Mouse (Mus musculus) midbrain, embryonic 14.5 days (tissue): ENCODE data around the gene Dhtkd1. TPM values are rescaled to one million over a fixed set of nuclear protein-coding genes. Genes with fewer than 3 reads are reported as not detected.

Experiments
- ATAC-seq: fragments of 200-750 bp; cut with Nextera tagmentation; 2 replicates; pipeline ENCODE4 v1.8.0; 2017; ENCODE audit warnings: moderate number of reproducible peaks, moderate library complexity; ENCODE audit not compliant: low FRiP score, low TSS enrichment
- DNase-seq: peaks from one replicate; pipeline ENCODE4 v3.0.0-alpha.2; 2015
- H3K27ac ChIP-seq: fragments of 300-500 bp; sonication (generic); replicated peaks from 2 replicates; pipeline ENCODE4 v1.5.1; 2014; ENCODE audit warnings: mild to moderate bottlenecking, low read depth, low read length, moderate library complexity
- H3K27me3 ChIP-seq: fragments of 300-500 bp; sonication (generic); 2 replicates; pipeline ENCODE4 v1.6.1; 2014; ENCODE audit warnings: low read length, control low read depth, mixed read lengths; ENCODE audit not compliant: control insufficient read depth, insufficient read depth
- H3K36me3 ChIP-seq: fragments of 300-500 bp; sonication (generic); 2 replicates; pipeline ENCODE4 v1.6.1; 2014; ENCODE audit warnings: low read length, control low read depth; ENCODE audit not compliant: control insufficient read depth, insufficient read depth
- H3K4me1 ChIP-seq: fragments of 300-500 bp; sonication (generic); 2 replicates; pipeline ENCODE4 v1.6.1; 2014; ENCODE audit warnings: mild to moderate bottlenecking, antibody characterized with exemption, low read length, control low read depth; ENCODE audit not compliant: control insufficient read depth, insufficient read depth
- H3K4me2 ChIP-seq: fragments of 300-500 bp; sonication (generic); 2 replicates; pipeline ENCODE4 v1.6.1; 2014; ENCODE audit warnings: mild to moderate bottlenecking, low read length, moderate library complexity
- H3K4me3 ChIP-seq: fragments of 300-500 bp; sonication (generic); replicated peaks from 2 replicates; pipeline ENCODE4 v1.5.1; 2014; ENCODE audit warnings: low read depth, low read length
- H3K9ac ChIP-seq: fragments of 300-500 bp; sonication (generic); replicated peaks from 2 replicates; pipeline ENCODE4 v1.6.1; 2014; ENCODE audit warnings: mild to moderate bottlenecking, low read length, moderate library complexity
- H3K9me3 ChIP-seq: fragments of 300-500 bp; sonication (generic); 2 replicates; pipeline ENCODE4 v1.6.1; 2016; ENCODE audit warnings: low read length, control low read depth, mixed read lengths; ENCODE audit not compliant: control insufficient read depth
- WGBS: fragments of 180-500 bp; shearing (Covaris S2); extraction: QIAGEN DNeasy Blood & Tissue Kit; methylation state at CpG from one replicate; pipeline ENCODE4 v1.1.7; 2014; 5-methylcytosine and 5-hydroxymethylcytosine counted together
- polyA plus RNA-seq: library from polyadenylated mRNA; unstranded; fragments of >200 nt; fragmentation: Nextera tagmentation; extraction: Ambion mirVana; gene quantifications from 2 replicates; pipeline ENCODE4 v1.2.1, GENCODE M21; 2014

Dhtkd1 gene
- polyA plus RNA-seq, 1 experiment from 2014 or later = 5.7 TPM

DNA sequence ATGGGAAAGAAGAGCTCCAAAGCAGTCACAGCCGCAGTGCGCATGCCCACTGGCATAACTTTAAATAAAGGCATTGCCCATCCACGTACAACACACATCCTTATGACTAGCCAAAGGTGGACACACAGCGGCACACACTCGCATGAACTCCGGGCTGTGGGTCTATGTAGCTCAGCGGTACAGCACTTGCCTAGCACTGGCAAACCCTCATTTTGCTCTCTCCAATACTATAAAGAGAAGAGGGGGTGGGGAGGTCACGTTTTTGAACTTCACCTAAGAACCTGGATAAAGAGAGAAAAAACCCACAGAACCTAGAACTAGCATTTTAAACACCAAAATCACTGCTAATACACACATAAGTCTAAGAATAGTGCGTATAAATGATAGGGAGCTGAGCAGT lies 1.7 kb downstream of the Dhtkd1 start:
- Histone ChIP-seq H3K4me2 (no peak overlapping the region), H3K9me3 (no peaks in the 10 kb centered on the region), H3K27me3 (no peaks in the 10 kb centered on the region), H3K9ac (no peak overlapping the region), H3K36me3 (no peaks in the 10 kb centered on the region), H3K27ac (no peak overlapping the region), H3K4me1 (no peaks in the 10 kb centered on the region), H3K4me3 (no peak overlapping the region)
- 95% methylated on average over 9 of the region's 9 CpGs for WGBS
- no peak for DNase-seq
- ATAC-seq = no peak

DNA sequence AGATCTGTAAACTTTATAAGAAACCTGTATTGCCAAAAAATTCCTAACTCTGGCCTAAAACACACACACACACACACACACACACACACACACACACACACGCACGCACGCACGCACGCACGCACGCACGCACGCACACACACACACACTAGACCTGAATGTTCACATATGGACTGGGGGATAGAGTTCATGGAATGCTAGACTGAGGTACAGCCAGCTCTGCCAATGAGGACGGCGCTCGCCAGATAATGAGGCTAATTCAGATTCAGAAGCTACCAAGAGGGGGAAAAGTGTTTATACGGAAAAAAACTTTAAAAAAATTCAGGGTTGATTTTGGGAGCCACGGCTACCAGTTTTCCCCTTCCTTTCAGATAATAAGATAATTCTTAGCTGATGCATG lies 2.7 kb downstream of the Dhtkd1 start:
- Histone ChIP-seq H3K4me1 (no peaks in the 10 kb centered on the region), H3K27me3 (no peaks in the 10 kb centered on the region), H3K4me2 (no peak overlapping the region), H3K36me3 (no peaks in the 10 kb centered on the region), H3K9me3 (no peaks in the 10 kb centered on the region), H3K27ac (no peak overlapping the region), H3K4me3 (no peak overlapping the region), H3K9ac (no peak overlapping the region)
- DNase-seq (no peak), ATAC-seq (no peak)
- WGBS = 88% methylated on average over 14 of the region's 14 CpGs

- Histone ChIP-seq H3K27ac (no peak overlapping the region), H3K4me1 (no peaks in the 10 kb centered on the region), H3K4me3 (no peak overlapping the region), H3K4me2 (no peak overlapping the region), H3K9ac (no peak overlapping the region), H3K27me3 (no peaks in the 10 kb centered on the region), H3K36me3 (no peaks in the 10 kb centered on the region), H3K9me3 (no peaks in the 10 kb centered on the region)
- WGBS = 95% methylated on average over 3 of the region's 3 CpGs
- no peak for ATAC-seq
- no peak for DNase-seq
These were observed 3.3 kb downstream of the Dhtkd1 start for GRCm38 (mm10) chr2:5939319-5939718.

- H3K4me3 ChIP-seq = no peak overlapping the region
- 95% methylated on average over 4 of the region's 4 CpGs for WGBS
- H3K9ac ChIP-seq = no peak overlapping the region
- no peak overlapping the region for H3K27ac ChIP-seq
- no peaks in the 10 kb centered on the region for H3K36me3 ChIP-seq
- ATAC-seq = no peak
- no peaks in the 10 kb centered on the region for H3K4me1 ChIP-seq
- DNase-seq = no peak
- H3K9me3 ChIP-seq = no peaks in the 10 kb centered on the region
- H3K4me2 ChIP-seq = no peak overlapping the region
- H3K27me3 ChIP-seq = no peaks in the 10 kb centered on the region
These were observed 6.0 kb downstream of the Dhtkd1 start for GRCm38 (mm10) chr2:5936550-5936949.

DNA sequence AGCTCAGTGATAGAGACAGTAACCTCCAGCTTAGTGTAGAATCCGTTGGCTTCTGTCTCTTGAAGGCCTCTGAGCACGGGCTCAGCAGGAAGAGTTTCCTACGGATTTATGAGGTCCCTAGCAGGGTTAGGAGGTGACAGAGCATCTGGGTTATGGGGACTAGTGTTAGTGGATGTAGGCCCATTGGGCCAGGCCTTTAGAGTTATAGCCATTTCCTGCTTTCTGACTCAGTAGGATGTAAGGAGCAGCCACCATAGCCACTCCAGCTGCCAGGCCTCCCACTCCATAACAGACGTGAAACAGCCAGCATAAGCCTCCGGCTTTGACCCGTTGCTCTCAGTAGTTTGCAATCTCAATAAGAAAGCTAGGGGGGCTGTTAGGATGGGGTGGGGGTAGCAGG lies 6.5 kb downstream of the Dhtkd1 start:
- H3K27ac ChIP-seq = no peak overlapping the region
- H3K9ac ChIP-seq = no peak overlapping the region
- no peak overlapping the region for H3K4me2 ChIP-seq
- no peaks in the 10 kb centered on the region for H3K36me3 ChIP-seq
- no peaks in the 10 kb centered on the region for H3K9me3 ChIP-seq
- no peaks in the 10 kb centered on the region for H3K4me1 ChIP-seq
- no peaks in the 10 kb centered on the region for H3K27me3 ChIP-seq
- DNase-seq = no peak
- no peak for ATAC-seq
- no peak overlapping the region for H3K4me3 ChIP-seq
- 78% methylated on average over 6 of the region's 6 CpGs for WGBS

GRCm38 (mm10) chr2:5934936-5935335 lies 7.7 kb downstream of the Dhtkd1 start:
- Histone ChIP-seq H3K27me3 (no peaks in the 10 kb centered on the region), H3K9ac (no peak overlapping the region), H3K36me3 (peaks cover 5% of the 10 kb centered on the region), H3K27ac (no peak overlapping the region), H3K9me3 (no peaks in the 10 kb centered on the region), H3K4me2 (no peak overlapping the region), H3K4me3 (no peak overlapping the region), H3K4me1 (no peaks in the 10 kb centered on the region)
- no peak for DNase-seq
- no peak for ATAC-seq
- WGBS = 94% methylated on average over 3 of the region's 3 CpGs

DNA sequence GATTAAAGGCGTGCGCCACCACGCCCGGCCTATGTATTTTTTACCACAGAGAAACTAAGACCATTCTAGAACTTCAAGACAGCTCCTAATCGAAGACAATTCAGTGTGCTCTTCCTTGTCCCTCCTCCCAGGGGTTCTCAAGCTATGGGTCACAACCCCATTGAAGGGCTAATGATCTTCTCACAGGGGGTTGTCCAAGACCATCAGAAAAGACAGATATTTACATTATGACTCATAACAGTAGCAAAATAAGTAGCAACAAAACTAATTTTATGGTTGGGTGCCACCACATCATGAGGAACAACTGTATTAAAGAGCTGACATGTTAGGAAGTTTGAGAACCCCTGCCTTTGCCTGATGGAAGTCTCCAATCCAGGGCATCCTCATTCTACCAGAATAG lies 10.7 kb downstream of the Dhtkd1 start:
- no peak overlapping the region for H3K27ac ChIP-seq
- no peak for ATAC-seq
- no peak overlapping the region for H3K9ac ChIP-seq
- H3K36me3 ChIP-seq = peaks cover 8% of the 10 kb centered on the region
- H3K4me3 ChIP-seq = no peak overlapping the region
- WGBS = 92% methylated on average over 5 of the region's 5 CpGs
- H3K9me3 ChIP-seq = no peaks in the 10 kb centered on the region
- H3K4me1 ChIP-seq = no peaks in the 10 kb centered on the region
- no peak for DNase-seq
- no peaks in the 10 kb centered on the region for H3K27me3 ChIP-seq
- no peak overlapping the region for H3K4me2 ChIP-seq

DNA sequence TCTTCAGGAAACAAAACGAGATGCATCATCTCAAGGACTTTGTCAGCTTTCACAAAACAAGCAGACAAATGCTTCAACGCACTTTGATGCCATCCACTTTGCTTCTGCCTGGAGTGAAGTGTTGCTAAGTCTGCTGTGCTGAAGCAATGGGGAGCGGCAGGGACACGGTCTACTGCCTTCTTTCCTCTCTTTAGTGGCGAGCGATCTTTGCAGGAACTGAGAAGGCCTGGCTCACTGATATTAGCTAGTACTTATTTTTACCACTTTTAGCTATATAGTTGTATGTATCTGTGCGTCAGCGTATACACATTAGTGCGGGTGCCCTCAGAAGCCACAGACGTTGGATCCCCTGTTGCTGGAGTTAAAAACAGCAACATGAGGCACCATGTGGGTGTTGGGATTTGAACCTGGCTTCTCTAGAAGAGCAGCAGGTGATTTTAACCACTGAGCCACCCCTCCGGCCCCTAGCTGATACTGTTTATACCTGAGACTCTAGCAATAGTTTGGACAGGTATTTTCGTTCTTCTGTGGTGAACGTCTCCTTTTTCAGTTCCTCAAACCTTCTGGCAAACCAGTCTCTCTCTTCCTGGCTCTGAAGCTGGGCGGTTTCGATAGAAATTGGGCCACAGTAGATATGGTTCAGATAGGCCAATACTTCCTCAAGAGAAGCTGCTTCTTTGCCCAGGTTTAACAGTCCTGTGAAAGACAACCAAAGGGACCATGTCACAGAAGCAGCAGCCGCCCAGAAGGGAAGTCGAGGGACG lies 12.1 kb downstream of the Dhtkd1 start:
- no peak for ATAC-seq
- Histone ChIP-seq H3K36me3 (peaks cover 8% of the 10 kb centered on the region), H3K4me3 (no peak overlapping the region), H3K27me3 (no peaks in the 10 kb centered on the region), H3K9me3 (no peaks in the 10 kb centered on the region), H3K4me1 (no peaks in the 10 kb centered on the region), H3K4me2 (no peak overlapping the region), H3K27ac (no peak overlapping the region), H3K9ac (no peak overlapping the region)
- DNase-seq = no peak
- WGBS = 87% methylated on average over 18 of the region's 18 CpGs

DNA sequence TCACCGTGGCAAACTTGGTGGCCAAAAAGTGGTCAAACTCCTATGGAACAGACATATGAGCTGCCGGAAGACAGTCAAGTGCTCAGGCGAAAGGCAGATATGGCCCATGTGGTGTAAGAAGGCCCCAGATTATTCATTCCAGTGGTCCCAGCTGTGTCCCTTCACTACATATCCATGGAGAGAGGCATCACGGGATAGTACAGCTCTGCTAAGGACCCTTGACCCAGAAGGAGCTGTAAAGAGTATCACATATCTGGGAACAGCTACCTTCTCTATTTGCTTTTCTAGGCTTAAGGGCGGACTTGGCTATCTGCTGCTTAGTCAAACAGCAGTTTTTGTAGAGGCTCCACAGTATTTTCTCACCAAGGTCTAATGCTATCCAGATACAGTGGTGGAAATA lies 12.8 kb downstream of the Dhtkd1 start:
- no peak for ATAC-seq
- Histone ChIP-seq H3K27ac (no peak overlapping the region), H3K36me3 (peaks cover 8% of the 10 kb centered on the region), H3K27me3 (no peaks in the 10 kb centered on the region), H3K4me3 (no peak overlapping the region), H3K9me3 (no peaks in the 10 kb centered on the region), H3K9ac (no peak overlapping the region), H3K4me1 (no peaks in the 10 kb centered on the region), H3K4me2 (no peak overlapping the region)
- no peak for DNase-seq
- WGBS = 92% methylated on average over 5 of the region's 5 CpGs
